Mouse (Mus musculus) hindbrain, embryonic 15.5 days (tissue): Measurements from ENCODE around the gene Rasl11b. TPM values are rescaled to one million over a fixed set of nuclear protein-coding genes. Genes with fewer than 3 reads are reported as not detected.

ENCODE experiments used
- ATAC-seq: fragments of 200-750 bp; cut with Nextera tagmentation; 2 replicates; pipeline ENCODE4 v1.8.0; 2017; ENCODE audit warnings: low read depth, moderate number of reproducible peaks, moderate TSS enrichment; ENCODE audit not compliant: low FRiP score
- H3K27ac ChIP-seq: fragments of 300-500 bp; sonication (generic); replicated peaks from 2 replicates; pipeline ENCODE4 v1.5.1; 2015; ENCODE audit warnings: mild to moderate bottlenecking, inconsistent platforms
- H3K27me3 ChIP-seq: fragments of 300-500 bp; sonication (generic); 2 replicates; pipeline ENCODE4 v1.6.1; 2015; ENCODE audit warnings: control low read depth, inconsistent platforms
- H3K36me3 ChIP-seq: fragments of 300-500 bp; sonication (generic); 2 replicates; pipeline ENCODE4 v1.6.1; 2015; ENCODE audit warnings: control low read depth, inconsistent platforms
- H3K4me1 ChIP-seq: fragments of 300-500 bp; sonication (generic); replicated peaks from 2 replicates; pipeline ENCODE4 v1.6.1; 2015; ENCODE audit warnings: control low read depth, inconsistent platforms
- H3K4me2 ChIP-seq: fragments of 300-500 bp; sonication (generic); 2 replicates; pipeline ENCODE4 v1.6.1; 2015; ENCODE audit warnings: moderate library complexity, mild to moderate bottlenecking, inconsistent platforms
- H3K4me3 ChIP-seq: fragments of 300-500 bp; sonication (generic); 2 replicates; pipeline ENCODE4 v1.5.1; 2015; ENCODE audit warnings: mild to moderate bottlenecking, inconsistent platforms
- H3K9ac ChIP-seq: fragments of 300-500 bp; sonication (generic); 2 replicates; pipeline ENCODE4 v1.6.1; 2015; ENCODE audit warnings: inconsistent platforms
- H3K9me3 ChIP-seq: fragments of 300-500 bp; sonication (generic); 2 replicates; pipeline ENCODE4 v1.6.1; 2016; ENCODE audit warnings: control low read depth, inconsistent platforms
- WGBS: fragments of 180-500 bp; shearing (Covaris S2); methylation state at CpG from one replicate; pipeline ENCODE4 v1.1.7; 2015; 5-methylcytosine and 5-hydroxymethylcytosine counted together
- polyA plus RNA-seq: library from polyadenylated mRNA; unstranded; fragments of >200 nt; fragmentation: Nextera tagmentation; extraction: Ambion mirVana; gene quantifications from 2 replicates; pipeline ENCODE4 v1.2.1, GENCODE M21; 2015

Rasl11b gene
- polyA plus RNA-seq, 1 experiment from 2014 or later = 17.8 TPM

DNA sequence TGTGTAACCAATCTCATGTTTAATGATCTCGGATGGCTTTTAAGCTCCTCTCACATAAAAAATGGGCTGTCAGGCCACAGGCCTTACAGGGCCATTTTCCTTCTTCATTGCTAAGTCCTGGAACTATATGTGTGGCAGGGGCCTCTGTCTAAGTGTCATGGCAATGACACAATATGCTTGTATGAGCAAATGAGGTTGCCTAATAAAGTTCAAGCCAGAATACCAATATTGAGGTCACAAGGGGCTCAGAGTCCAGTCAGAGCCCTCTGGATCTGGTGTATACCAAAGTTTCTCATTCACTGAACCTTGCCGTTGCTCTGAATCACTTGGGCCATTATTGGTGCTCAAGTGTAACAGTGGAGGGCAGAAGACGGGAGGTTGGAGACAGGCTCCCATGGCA, 47.6 kb downstream of the Rasl11b start:
- ATAC-seq = no peak
- Histone ChIP-seq H3K9ac (no peak overlapping the region), H3K36me3 (no peaks in the 10 kb centered on the region), H3K27ac (no peak overlapping the region), H3K27me3 (no peaks in the 10 kb centered on the region), H3K4me2 (no peak overlapping the region), H3K4me1 (no peaks in the 10 kb centered on the region), H3K9me3 (no peaks in the 10 kb centered on the region), H3K4me3 (no peak overlapping the region)
- 61% methylated on average over 3 of the region's 3 CpGs for WGBS

DNA sequence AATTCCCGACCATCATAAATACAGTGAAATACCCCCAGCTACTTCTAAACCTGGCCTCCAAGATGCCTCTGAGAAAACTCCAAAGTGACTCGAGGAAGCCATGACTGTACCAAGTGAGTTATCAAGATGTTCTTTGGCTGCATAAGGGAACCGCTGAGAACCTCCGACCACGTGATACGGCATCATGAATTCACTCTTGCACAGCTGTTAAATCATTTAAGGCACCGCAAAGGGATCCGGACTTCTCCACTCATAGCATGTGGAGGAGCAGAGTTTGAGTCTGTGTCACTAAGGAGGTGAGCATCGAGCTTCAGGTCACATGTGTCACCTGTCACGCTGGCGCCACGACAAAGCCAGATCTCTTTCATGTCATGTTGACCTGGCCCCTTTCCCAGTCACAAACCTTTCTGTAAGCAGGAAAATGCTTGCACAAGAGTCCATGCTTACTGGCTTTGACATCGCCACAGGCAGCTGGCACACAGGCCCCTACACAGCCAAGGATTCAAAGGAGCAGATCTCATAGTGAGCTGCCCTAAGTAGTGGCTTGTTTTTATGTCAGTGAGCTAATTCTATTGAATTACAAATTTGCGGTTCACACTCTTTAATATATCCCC, 49.4 kb downstream of the Rasl11b start:
- Histone ChIP-seq H3K4me3 (no peak overlapping the region), H3K4me1 (no peaks in the 10 kb centered on the region), H3K4me2 (no peak overlapping the region), H3K9ac (no peak overlapping the region), H3K9me3 (no peaks in the 10 kb centered on the region), H3K36me3 (no peaks in the 10 kb centered on the region), H3K27ac (no peak overlapping the region), H3K27me3 (no peaks in the 10 kb centered on the region)
- no peak for ATAC-seq
- 87% methylated on average over 14 of the region's 14 CpGs for WGBS

DNA sequence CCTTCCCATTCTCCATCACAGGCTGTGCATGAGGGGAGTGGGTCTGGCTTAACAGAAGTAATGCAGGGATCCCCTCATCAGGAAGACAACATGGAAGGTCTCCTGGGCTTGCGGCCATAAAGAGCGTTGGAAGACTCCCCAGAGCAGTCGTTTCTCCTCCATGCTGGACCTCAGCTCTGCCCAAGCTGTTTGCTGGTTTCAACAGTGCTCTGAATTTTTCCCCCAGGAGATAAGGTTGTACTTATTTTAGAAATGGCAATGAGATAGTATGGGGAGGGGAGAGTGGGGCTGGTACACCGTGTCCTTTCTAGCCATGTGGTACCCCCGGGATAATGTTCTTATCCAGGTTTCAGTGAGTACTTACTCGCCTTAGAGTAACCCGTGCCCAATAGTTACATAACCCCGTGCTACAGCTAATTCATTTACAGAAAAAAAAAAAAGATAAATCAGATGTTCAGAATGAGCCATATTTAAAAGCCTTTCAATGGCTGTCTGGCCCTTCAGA, 50.6 kb downstream of the Rasl11b start:
- H3K9me3 ChIP-seq = no peaks in the 10 kb centered on the region
- H3K27me3 ChIP-seq = no peaks in the 10 kb centered on the region
- no peak overlapping the region for H3K9ac ChIP-seq
- no peak overlapping the region for H3K4me2 ChIP-seq
- H3K36me3 ChIP-seq = no peaks in the 10 kb centered on the region
- 86% methylated on average over 8 of the region's 8 CpGs for WGBS
- H3K4me1 ChIP-seq = no peaks in the 10 kb centered on the region
- H3K27ac ChIP-seq = no peak overlapping the region
- ATAC-seq = no peak
- H3K4me3 ChIP-seq = no peak overlapping the region

DNA sequence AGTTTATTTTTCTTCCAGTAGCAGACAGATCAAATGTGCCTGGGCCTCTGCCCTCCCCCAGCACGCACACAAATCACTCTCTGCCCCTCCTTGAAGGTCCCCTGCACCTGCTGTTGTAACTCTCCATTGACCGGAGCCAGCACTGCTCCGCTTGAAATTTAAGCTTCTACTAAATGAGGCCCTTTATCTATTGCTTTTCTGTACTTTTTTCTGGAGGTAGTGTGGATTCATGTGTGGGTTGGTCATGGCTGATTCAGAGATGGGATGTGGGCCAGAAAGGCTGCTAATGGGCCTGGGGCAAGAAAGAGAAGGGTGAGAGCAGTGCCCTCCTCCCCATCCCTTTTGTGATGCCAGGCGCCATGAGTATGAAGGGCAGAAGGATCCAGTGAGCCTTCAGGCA, 51.4 kb downstream of the Rasl11b start:
- Histone ChIP-seq H3K4me2 (no peak overlapping the region), H3K9me3 (no peaks in the 10 kb centered on the region), H3K27ac (no peak overlapping the region), H3K4me1 (no peaks in the 10 kb centered on the region), H3K9ac (no peak overlapping the region), H3K4me3 (no peak overlapping the region), H3K36me3 (no peaks in the 10 kb centered on the region), H3K27me3 (no peaks in the 10 kb centered on the region)
- WGBS = 39% methylated on average over 4 of the region's 4 CpGs
- no peak for ATAC-seq

DNA sequence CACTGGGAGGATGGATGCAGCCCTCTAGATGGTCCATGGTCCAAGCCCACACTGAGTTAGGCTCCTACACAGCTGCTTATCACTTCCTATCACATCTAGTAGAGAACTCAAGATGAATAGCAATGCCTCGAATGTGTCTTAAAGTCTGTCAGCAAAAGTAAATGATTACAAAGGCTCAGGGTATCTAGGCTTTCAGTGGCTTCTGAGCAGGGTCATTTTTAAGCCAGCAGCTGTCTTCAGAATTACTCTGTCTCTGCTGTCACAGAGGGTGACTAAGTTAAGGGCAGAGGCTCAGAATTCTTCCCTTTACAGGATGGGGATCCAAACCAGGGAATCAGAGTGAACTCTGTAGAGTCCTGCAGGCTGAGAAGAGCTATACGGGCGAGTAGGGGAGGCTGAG, 51.9 kb downstream of the Rasl11b start:
- Histone ChIP-seq H3K4me2 (no peak overlapping the region), H3K4me1 (no peaks in the 10 kb centered on the region), H3K4me3 (no peak overlapping the region), H3K9me3 (no peaks in the 10 kb centered on the region), H3K9ac (no peak overlapping the region), H3K27ac (no peak overlapping the region), H3K27me3 (no peaks in the 10 kb centered on the region), H3K36me3 (no peaks in the 10 kb centered on the region)
- no peak for ATAC-seq
- WGBS = 74% methylated on average over 3 of the region's 3 CpGs

Other genes starting within 250 kb of the Rasl11b start
- gene Usp46, start 126.9 kb upstream of the Rasl11b start, polyA plus RNA-seq = 32.1 and 38.5 TPM in 2 replicates